Mouse (Mus musculus) hindbrain, embryonic 15.5 days (tissue): ENCODE measurements around the gene Usp43. TPM values are rescaled to one million over a fixed set of nuclear protein-coding genes. Genes with fewer than 3 reads are reported as not detected.

Source experiments
- ATAC-seq: fragments of 200-750 bp; cut with Nextera tagmentation; 2 replicates; pipeline ENCODE4 v1.8.0; 2017; ENCODE audit warnings: low read depth, moderate number of reproducible peaks, moderate TSS enrichment; ENCODE audit not compliant: low FRiP score
- H3K27ac ChIP-seq: fragments of 300-500 bp; sonication (generic); replicated peaks from 2 replicates; pipeline ENCODE4 v1.5.1; 2015; ENCODE audit warnings: mild to moderate bottlenecking, inconsistent platforms
- H3K27me3 ChIP-seq: fragments of 300-500 bp; sonication (generic); 2 replicates; pipeline ENCODE4 v1.6.1; 2015; ENCODE audit warnings: control low read depth, inconsistent platforms
- H3K36me3 ChIP-seq: fragments of 300-500 bp; sonication (generic); 2 replicates; pipeline ENCODE4 v1.6.1; 2015; ENCODE audit warnings: control low read depth, inconsistent platforms
- H3K4me1 ChIP-seq: fragments of 300-500 bp; sonication (generic); replicated peaks from 2 replicates; pipeline ENCODE4 v1.6.1; 2015; ENCODE audit warnings: control low read depth, inconsistent platforms
- H3K4me2 ChIP-seq: fragments of 300-500 bp; sonication (generic); 2 replicates; pipeline ENCODE4 v1.6.1; 2015; ENCODE audit warnings: moderate library complexity, mild to moderate bottlenecking, inconsistent platforms
- H3K4me3 ChIP-seq: fragments of 300-500 bp; sonication (generic); 2 replicates; pipeline ENCODE4 v1.5.1; 2015; ENCODE audit warnings: mild to moderate bottlenecking, inconsistent platforms
- H3K9ac ChIP-seq: fragments of 300-500 bp; sonication (generic); 2 replicates; pipeline ENCODE4 v1.6.1; 2015; ENCODE audit warnings: inconsistent platforms
- H3K9me3 ChIP-seq: fragments of 300-500 bp; sonication (generic); 2 replicates; pipeline ENCODE4 v1.6.1; 2016; ENCODE audit warnings: control low read depth, inconsistent platforms
- WGBS: fragments of 180-500 bp; shearing (Covaris S2); methylation state at CpG from one replicate; pipeline ENCODE4 v1.1.7; 2015; 5-methylcytosine and 5-hydroxymethylcytosine counted together
- polyA plus RNA-seq: library from polyadenylated mRNA; unstranded; fragments of >200 nt; fragmentation: Nextera tagmentation; extraction: Ambion mirVana; gene quantifications from 2 replicates; pipeline ENCODE4 v1.2.1, GENCODE M21; 2015

Gene Usp43
- polyA plus RNA-seq, 1 experiment from 2014 or later: 0.97 TPM

DNA sequence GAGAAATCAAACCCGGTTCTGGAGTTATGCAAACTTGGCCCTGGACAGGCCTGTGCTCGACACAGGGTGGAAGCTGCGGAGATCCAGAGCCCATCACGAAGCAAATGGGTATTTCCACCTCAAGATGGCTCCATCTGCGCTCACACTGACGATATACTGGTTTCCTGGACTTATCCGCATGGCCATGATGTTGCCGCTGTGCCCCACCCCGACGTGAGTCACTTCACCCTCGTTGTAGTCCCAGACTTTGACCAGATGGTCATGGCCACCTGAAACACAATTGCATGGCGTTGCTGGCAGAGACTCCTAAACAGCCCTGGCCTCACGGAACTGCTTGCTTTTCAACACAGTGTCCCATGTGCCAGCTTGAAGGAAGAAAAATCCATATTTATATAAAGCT is 3.0 kb upstream of the Usp43 start:
- no peak overlapping the region for H3K4me2 ChIP-seq
- no peaks in the 10 kb centered on the region for H3K9me3 ChIP-seq
- peaks cover 18% of the 10 kb centered on the region for H3K4me1 ChIP-seq
- peaks cover 15% of the 10 kb centered on the region for H3K27me3 ChIP-seq
- 92% methylated on average over 13 of the region's 13 CpGs for WGBS
- no peaks in the 10 kb centered on the region for H3K36me3 ChIP-seq
- no peak for ATAC-seq
- H3K9ac ChIP-seq: no peak overlapping the region
- H3K27ac ChIP-seq: no peak overlapping the region
- H3K4me3 ChIP-seq: no peak overlapping the region

- Histone ChIP-seq H3K27ac (no peak overlapping the region), H3K4me1 (peaks cover 18% of the 10 kb centered on the region), H3K27me3 (peaks cover 25% of the 10 kb centered on the region), H3K9ac (no peak overlapping the region), H3K4me3 (no peak overlapping the region), H3K4me2 (no peak overlapping the region), H3K36me3 (no peaks in the 10 kb centered on the region), H3K9me3 (no peaks in the 10 kb centered on the region)
- WGBS: 92% methylated on average over 5 of the region's 5 CpGs
- no peak for ATAC-seq
Measured at GRCm38 (mm10) chr11:67923720-67924119, 1.8 kb upstream of the Usp43 start.

DNA sequence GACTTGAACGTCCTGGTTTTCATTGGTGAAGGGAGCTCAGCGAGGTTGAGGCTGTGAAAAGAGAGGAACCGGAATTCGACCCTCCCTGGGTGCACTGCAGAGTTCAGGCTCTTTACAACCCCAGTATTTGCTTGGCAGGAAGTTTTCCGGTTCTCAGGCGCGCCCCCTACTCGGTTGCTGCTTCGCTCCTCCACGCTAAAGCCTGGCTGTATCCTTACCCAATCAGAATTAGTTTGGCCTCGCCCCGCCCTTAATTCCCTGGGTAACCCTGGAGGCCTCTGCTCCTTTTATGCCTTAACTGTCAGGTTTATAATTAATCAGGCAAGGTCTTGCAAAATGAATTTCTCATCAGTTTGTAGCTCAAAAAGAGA is 787 bp upstream of the Usp43 start:
- WGBS: under 1% methylated on average over 12 of the region's 12 CpGs
- Histone ChIP-seq H3K27ac (no peak overlapping the region), H3K9ac (no peak overlapping the region), H3K27me3 (peaks cover 25% of the 10 kb centered on the region), H3K4me3 (peak overlapping the region; percentile 58), H3K36me3 (no peaks in the 10 kb centered on the region), H3K9me3 (no peaks in the 10 kb centered on the region), H3K4me2 (peak overlapping the region; percentile 100), H3K4me1 (peaks cover 18% of the 10 kb centered on the region)
- peak; percentile 66 for ATAC-seq

- Histone ChIP-seq H3K4me2 (peak overlapping the region; percentile 100), H3K4me1 (peaks cover 18% of the 10 kb centered on the region), H3K9ac (peak overlapping the region; percentile 59), H3K4me3 (peak overlapping the region; percentile 58), H3K27ac (no peak overlapping the region), H3K36me3 (no peaks in the 10 kb centered on the region), H3K27me3 (peaks cover 25% of the 10 kb centered on the region), H3K9me3 (no peaks in the 10 kb centered on the region)
- peak; percentile 47; the same call in 1 of the 2 replicates for ATAC-seq
- WGBS: 3% methylated on average over 47 of the region's 47 CpGs
Measured at GRCm38 (mm10) chr11:67921091-67921826, 694 bp downstream of the Usp43 start.

GRCm38 (mm10) chr11:67920226-67920960 is 1.6 kb downstream of the Usp43 start:
- Histone ChIP-seq H3K9me3 (no peaks in the 10 kb centered on the region), H3K36me3 (no peaks in the 10 kb centered on the region), H3K27ac (no peak overlapping the region), H3K27me3 (peaks cover 25% of the 10 kb centered on the region), H3K4me3 (peak overlapping the region; percentile 58; the same call in 1 of the 2 replicates), H3K9ac (no peak overlapping the region), H3K4me2 (peak overlapping the region; percentile 100), H3K4me1 (peaks cover 18% of the 10 kb centered on the region)
- 56% methylated on average over 9 of the region's 9 CpGs for WGBS
- no peak for ATAC-seq

DNA sequence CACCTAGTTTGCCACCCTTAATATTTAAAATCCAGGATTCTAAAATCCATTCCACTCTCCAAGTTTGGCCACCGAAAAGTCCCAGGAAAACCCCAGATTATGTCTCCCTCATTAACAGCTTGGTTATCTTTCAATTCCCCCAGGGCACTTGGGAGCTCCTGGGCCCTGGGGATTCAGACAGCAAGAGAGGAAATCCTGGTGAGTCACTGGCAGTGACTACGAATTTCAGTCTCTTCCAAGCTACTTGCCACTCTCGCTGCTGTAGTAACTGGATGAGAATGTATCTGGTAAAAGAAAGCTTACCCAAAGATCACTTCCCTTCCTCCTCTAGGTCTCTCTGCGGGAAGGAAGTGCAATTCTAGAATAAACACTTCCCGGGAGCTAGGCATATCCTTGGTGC is 2.4 kb downstream of the Usp43 start:
- WGBS: 80% methylated on average over 5 of the region's 5 CpGs
- no peak for ATAC-seq
- Histone ChIP-seq H3K9ac (no peak overlapping the region), H3K4me3 (no peak overlapping the region), H3K4me2 (no peak overlapping the region), H3K27me3 (peaks cover 25% of the 10 kb centered on the region), H3K4me1 (peaks cover 18% of the 10 kb centered on the region), H3K27ac (no peak overlapping the region), H3K36me3 (no peaks in the 10 kb centered on the region), H3K9me3 (no peaks in the 10 kb centered on the region)

DNA sequence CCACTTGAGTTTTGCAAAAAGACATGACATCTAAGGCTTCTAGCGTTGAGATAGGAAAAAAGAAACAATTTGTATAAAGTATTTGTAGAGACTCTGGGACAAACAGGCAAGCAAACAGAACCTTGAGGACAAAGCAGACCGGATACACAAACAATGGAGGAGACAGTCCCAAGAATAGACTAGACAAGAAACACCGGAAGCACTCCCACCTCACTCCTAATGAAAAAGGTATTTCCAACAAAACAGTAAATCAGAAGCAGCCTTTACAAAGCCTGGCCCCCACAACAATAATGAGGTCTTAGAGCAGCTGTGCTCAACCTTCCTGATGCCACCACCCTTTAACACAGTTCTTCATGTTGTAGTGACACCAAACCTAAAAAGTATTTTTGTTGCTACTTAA is 4.8 kb downstream of the Usp43 start:
- no peak for ATAC-seq
- Histone ChIP-seq H3K27ac (no peak overlapping the region), H3K9me3 (no peaks in the 10 kb centered on the region), H3K36me3 (no peaks in the 10 kb centered on the region), H3K9ac (no peak overlapping the region), H3K4me1 (peaks cover 10% of the 10 kb centered on the region), H3K4me2 (no peak overlapping the region), H3K27me3 (peaks cover 25% of the 10 kb centered on the region), H3K4me3 (no peak overlapping the region)
- WGBS: 80% methylated on average over 3 of the region's 3 CpGs

- Histone ChIP-seq H3K4me3 (no peak overlapping the region), H3K9me3 (no peaks in the 10 kb centered on the region), H3K9ac (no peak overlapping the region), H3K27ac (no peak overlapping the region), H3K4me1 (no peaks in the 10 kb centered on the region), H3K36me3 (no peaks in the 10 kb centered on the region), H3K27me3 (no peaks in the 10 kb centered on the region), H3K4me2 (no peak overlapping the region)
- 91% methylated on average over 5 of the region's 5 CpGs for WGBS
- no peak for ATAC-seq
Measured at GRCm38 (mm10) chr11:67911074-67911473, 10.9 kb downstream of the Usp43 start.

DNA sequence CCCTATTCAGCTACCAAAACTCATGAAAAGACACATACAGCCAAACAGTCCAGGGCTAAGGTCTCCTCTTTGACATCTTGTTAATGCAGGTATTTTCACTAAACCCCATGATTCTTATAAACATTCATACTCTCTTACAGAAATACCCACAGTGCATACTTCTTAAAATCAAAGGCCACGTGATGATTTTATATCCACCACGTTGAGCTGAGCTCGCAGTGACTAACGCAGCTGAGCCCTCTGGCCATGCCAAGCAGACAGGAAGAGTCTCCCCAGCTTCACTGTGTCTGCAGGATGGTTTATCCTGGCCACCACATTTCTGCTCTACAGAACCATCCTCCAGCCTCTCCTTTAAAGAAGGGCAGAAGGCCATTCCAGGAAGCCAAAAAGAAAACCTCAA is 18.2 kb downstream of the Usp43 start:
- H3K27me3 ChIP-seq: no peaks in the 10 kb centered on the region
- 93% methylated on average over 4 of the region's 4 CpGs for WGBS
- H3K4me1 ChIP-seq: no peaks in the 10 kb centered on the region
- no peaks in the 10 kb centered on the region for H3K9me3 ChIP-seq
- H3K27ac ChIP-seq: no peak overlapping the region
- H3K4me3 ChIP-seq: no peak overlapping the region
- H3K4me2 ChIP-seq: no peak overlapping the region
- H3K9ac ChIP-seq: no peak overlapping the region
- no peak for ATAC-seq
- no peaks in the 10 kb centered on the region for H3K36me3 ChIP-seq

- ATAC-seq: peak; percentile 65; the same call in 1 of the 2 replicates
Measured at GRCm38 (mm10) chr11:67897064-67897560, 24.8 kb downstream of the Usp43 start.

DNA sequence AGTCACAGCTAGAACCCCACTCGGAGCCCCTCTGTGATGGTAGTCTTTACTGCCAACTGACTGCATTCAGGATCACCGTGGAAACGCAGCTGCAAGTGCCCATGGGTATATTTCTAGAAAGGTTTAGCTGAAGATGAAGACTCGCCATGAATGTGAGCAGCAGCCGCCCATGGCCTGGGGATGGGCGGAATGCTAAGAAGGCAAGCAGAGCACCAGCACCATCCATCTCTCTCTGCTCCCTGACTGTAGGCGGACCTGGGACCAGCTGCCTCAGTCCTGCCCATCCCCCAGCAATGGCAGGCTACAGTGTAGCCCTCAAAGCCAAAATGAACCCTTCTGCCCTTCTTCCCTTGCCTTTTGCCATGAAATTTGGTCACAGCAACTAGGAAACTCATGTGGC is 26.3 kb downstream of the Usp43 start:
- no peak for ATAC-seq

More at GRCm38 (mm10) chr11:67897064-67897560, 24.8 kb downstream of the Usp43 start:
- Histone ChIP-seq H3K4me2 (no peak overlapping the region), H3K9me3 (no peaks in the 10 kb centered on the region), H3K4me3 (no peak overlapping the region), H3K4me1 (peaks cover 7% of the 10 kb centered on the region; the same call in 1 of the 2 replicates), H3K27ac (no peak overlapping the region), H3K27me3 (no peaks in the 10 kb centered on the region), H3K9ac (no peak overlapping the region), H3K36me3 (no peaks in the 10 kb centered on the region)
- WGBS: 55% methylated on average over 8 of the region's 8 CpGs

GRCm38 (mm10) chr11:67888521-67888920 is 33.4 kb downstream of the Usp43 start:
- no peaks in the 10 kb centered on the region for H3K27me3 ChIP-seq
- no peak overlapping the region for H3K9ac ChIP-seq
- H3K4me2 ChIP-seq: no peak overlapping the region
- no peak overlapping the region for H3K27ac ChIP-seq
- no peak for ATAC-seq
- H3K4me3 ChIP-seq: no peak overlapping the region
- H3K4me1 ChIP-seq: no peaks in the 10 kb centered on the region
- WGBS: 82% methylated on average over 5 of the region's 5 CpGs
- H3K36me3 ChIP-seq: no peaks in the 10 kb centered on the region
- H3K9me3 ChIP-seq: no peaks in the 10 kb centered on the region

More for the DNA sequence above, 26.3 kb downstream of the Usp43 start:
- Histone ChIP-seq H3K27ac (0 out of 2 replicates have a peak overlapping the region, but pooled peaks have one; percentile 20), H3K4me2 (no peak overlapping the region), H3K4me1 (peaks cover 7% of the 10 kb centered on the region; the same call in 1 of the 2 replicates), H3K9me3 (no peaks in the 10 kb centered on the region), H3K9ac (no peak overlapping the region), H3K4me3 (no peak overlapping the region), H3K27me3 (no peaks in the 10 kb centered on the region), H3K36me3 (no peaks in the 10 kb centered on the region)
- 37% methylated on average over 7 of the region's 7 CpGs for WGBS
